Mouse (Mus musculus) T-helper 17 cell (primary cell): Measurements from ENCODE around the gene Gm5431.
"Not testable (repeated sequence)": the region's sequence is repeated elsewhere in the genome, so short reads cannot be mapped to it uniquely, and the experiment has no call there.

Source experiments
- in situ Hi-C, 2 experiments: fragments of 300-600 bp; cut with MboI, MseI; formaldehyde crosslinking; loops; 1 replicate in 1 of 2; 2 replicates in 1 of 2; pipeline ENCODE4 v1.15.1; 2025; ENCODE audit warnings: high pct_unique_total_duplicates in 2 of 2

The Gm5431 gene

DNA sequence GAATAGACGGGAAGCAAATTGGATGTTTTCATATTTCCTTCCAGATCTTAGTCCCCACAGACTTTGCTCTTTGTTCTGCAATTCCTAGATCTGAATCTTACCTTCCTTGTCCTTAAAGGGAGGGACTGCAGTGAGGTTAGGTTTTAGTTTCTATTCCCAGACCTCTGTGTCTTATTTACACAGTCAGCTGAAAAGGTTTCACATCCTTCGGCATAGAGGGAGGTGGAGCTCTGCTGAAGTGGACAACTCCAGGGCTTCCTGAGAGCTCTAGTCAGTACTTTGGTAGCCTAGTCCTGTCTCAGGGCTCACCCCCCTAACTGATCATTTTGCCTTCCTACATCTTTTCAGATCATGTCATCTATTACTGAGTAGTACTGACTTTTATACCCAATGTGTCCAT, at the start of gene Gm5431:
Gene Gm5431 (minus strand): TSS at position 194 of the 400 bp plus-strand sequence.
- in situ Hi-C loops, result loop anchor here in 1 of 2 experiments (5.0 kb wide), 1 partner anchor 75 kb away; the partner anchor contains the start of genes 9930111J21Rik1 and Olfr56

DNA sequence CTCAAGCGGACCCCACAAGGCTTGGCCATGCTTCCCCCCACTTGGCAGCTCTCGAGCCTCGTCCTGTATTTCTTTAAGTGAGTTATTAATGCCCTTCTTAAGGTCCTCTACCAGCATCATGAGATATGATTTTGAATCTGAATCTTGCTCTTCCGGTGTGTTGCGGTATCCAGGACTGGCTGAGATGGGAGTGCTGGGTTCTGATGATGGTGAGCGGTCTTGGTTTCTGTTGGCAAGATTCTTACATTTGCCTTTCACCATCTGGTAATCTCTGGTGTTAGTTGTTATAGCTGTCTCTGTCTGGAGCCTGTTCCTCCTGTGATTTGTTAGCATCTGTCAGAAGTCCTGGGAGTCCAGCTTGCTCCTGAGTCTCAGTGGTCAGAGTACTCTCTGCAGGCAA, 44.1 kb upstream of the Gm5431 start, which contains the start of gene Psme2b:
Gene Psme2b (minus strand): TSS at position 101 of the 400 bp plus-strand sequence.
- in situ Hi-C loops, result loop anchor here in 1 of 2 experiments (5.0 kb wide), 1 partner anchor 71 kb away; no protein-coding TSS in a partner anchor

DNA sequence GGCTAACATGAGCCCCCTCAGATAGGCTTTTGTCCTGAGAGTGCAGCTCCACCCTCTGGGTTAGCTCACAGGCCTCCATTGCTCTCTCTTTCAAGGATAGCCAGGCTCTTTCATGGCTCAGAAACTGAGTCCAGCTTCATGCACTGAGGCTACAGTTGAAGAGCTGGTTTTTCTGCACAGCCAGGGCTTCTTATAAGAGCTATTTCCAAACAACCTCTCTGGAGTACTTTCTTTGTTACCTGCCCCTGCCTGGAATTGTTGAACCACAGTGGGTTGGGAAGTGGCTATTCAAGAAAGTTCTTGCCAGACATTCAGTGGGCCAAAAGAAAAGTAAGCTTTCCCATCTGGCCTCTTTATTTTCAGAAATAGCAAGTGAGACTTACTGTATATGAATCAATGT, 37.3 kb upstream of the Gm5431 start:
- in situ Hi-C loops, result not testable (repeated sequence)

DNA sequence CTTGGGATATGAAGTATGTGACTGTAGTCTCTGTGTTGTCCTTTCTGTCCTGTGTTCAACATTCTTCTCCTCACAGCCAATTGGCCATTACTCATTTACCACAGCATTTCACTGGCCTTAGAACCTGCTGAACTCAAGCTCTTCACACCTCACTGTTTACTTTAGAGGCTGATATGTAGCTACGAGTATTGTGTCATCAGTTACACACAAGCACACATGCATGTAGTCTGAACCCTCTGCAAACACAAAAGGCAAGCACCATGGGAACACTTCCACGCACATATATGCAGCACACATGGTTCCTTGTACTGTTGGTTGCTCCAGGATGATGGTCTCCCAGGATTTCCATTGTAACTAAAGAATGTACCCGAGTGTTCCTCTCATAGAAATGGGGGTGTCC, 33.3 kb upstream of the Gm5431 start:
- in situ Hi-C loops, result not testable (repeated sequence)

DNA sequence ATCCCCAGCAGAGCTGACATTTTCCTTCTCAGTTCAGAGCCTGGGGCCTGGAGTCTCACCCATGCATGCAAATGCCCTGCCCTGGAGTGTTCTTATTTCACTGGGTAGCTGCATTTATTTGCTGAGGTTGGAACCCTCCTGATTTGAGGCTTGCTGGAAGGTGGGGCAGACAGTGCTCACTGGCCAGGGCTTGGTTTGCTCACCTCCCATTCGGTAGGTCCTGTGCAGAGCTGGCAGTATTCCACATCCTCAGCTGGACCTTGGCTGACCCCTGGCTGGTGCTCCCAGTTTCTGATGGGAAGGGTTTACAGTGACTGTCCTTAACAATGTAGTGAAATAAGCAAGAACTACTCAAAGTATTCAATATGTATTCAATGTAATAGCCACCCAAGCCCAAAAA, 31.9 kb upstream of the Gm5431 start:
- in situ Hi-C loops, result not testable (repeated sequence)

DNA sequence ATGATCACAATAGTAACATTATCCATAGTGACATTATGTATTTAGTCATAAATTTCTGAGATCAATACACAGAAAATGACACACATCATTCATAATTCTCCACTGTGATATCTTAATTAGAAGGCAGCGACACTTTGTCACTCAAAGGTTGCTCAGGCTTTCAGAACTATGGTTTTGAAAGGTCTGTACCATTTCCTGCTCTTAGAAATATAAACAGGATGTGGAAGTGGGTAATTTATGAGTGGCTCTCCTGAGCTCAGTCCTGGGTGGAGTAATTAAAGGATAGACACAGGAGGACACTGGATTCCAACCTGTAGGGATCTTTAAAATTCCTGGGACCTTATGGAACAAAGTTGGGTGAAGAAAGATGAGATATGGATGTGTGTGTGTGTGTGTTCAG, 31.4 kb upstream of the Gm5431 start:
- in situ Hi-C loops, result not testable (repeated sequence)

DNA sequence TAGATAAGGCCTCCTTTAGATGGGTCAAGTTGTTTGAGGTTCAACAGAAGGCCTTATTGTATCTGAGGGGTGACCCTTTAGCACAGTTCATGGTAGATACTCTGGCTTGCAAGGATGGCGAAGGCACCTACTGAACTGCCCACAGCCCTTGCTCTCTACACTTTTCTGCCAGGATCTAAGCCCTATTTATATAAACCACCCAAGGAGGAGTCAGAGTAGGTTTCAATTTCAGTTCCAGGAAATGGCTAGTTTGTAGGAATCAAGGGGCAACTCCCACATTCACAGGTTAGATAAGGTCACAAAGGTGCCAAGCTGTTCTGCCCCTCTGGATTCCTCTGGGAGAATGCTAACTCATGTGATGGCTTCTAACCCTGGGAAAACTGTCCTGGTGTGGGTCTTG, 26.1 kb upstream of the Gm5431 start:
- in situ Hi-C loops, result loop anchor here (10.0 kb wide), 2 partner anchors 87 to 107 kb away; no protein-coding TSS in a partner anchor

DNA sequence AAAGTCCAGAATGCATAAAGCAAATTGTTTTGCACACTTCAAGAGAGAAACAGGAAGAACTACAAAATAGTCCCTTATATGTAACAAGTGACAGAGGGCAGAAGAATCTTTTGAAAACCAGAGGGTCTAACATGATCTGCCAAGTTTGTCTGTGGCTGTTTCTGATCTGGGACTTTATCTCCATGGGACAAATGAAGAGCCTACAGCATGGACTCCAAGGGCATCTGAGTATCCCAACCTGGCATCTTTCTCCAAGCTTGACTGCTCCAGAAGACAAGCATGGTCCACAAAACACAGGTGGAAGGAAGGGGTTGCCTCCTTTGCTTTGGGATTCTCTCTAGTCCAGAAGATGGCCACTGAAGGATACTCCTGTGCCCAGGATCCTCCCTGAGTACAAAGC, 24.4 kb upstream of the Gm5431 start:
- in situ Hi-C loops, result loop anchor here (10.0 kb wide), 2 partner anchors 88 to 108 kb away; no protein-coding TSS in a partner anchor

DNA sequence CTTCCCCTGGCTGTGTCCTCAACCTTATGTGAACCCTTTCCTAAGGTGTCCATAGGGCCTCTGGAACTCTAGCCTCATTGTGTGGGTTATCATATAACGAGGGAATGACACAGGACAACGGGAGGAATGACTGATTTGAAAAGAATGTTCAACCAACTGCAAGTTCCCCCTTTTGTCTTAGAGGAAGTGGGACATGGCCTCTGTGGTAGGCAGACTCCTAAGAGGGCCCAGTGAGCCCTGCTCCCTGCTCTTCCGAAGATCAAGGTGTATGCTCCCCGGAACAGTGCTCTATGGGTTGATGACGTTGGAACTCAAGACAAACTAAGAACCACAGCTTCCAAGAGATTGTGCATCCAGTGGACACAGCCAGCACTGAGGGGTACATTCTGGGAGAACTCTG, 21.8 kb upstream of the Gm5431 start:
- in situ Hi-C loops, result loop anchor here (5.0 to 10.0 kb wide), 3 partner anchors 63 to 111 kb away; no protein-coding TSS in a partner anchor

DNA sequence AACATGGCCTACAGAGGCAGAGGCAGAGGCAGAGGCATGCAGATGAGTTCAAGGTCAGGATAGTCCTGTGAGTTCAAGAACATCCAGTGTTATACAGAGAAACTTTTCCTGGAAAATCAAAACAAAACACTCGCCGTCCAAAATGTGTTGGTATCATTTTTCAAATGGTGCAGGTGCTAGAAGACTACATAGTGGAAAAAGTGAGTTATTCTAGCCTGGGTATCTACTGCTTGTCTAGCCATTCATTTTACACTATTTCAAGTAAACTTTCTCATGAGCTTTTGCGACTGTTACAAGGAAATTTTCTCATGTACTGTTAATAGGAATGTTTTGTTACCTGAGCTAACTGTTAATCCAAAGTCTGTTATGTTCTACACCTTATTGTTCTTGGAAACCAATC, 16.4 kb upstream of the Gm5431 start:
- in situ Hi-C loops, result no loop called here

DNA sequence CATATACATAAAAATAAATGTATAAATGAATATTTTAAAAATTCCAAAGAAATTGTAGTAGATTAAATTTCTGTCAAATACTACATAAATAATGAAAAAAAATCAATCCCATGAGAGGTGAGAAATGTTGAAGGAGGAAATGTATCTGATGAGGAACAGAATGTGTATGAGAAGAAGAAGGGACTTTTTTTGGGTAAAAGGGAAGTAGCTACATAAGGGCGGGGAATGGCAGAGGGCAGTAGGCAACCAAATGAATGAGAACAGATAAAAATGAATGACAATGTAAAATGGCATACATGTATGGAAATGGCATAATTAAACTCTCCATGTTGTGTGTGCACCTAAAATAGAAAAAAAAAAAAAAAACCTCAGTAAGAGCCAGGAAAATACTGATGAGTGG, 11.6 kb upstream of the Gm5431 start:
- in situ Hi-C loops, result no loop called here

DNA sequence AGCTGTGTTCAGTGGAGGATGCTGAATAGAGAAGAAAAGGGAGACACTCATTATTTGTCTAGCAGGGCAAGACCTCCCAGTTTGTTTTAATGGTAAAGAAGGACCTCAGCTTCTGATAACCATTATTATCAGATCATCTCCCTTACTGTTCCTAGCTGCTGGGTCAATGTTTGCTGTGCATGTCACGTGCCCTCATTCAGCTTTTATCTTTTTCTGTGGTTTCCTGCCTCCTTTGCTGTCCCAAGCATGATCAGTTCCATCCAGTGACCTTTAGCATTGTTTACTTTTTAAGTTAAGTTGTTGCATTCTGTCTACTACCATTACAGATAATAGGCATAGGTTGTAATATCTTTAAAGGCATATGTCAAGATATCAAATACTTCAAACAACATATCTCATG, 6.4 kb upstream of the Gm5431 start:
- in situ Hi-C loops, result no loop called here

DNA sequence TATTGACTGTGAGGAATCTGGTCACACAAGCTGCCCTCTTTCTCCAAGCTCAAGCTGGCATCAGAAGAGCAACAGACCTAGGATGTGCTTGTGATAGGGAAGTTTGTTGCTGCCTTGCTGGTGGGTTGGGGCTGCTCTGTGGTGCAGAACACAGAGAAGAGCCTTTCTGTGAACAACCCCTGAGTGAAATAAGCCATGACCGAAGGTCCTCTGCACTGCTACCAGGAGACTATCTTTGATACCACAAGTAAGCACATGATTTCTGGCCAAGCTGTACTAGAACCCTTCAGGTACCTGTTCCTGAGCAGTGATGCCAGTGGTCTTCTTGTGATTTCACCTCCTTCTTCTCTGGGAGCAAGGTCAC, 465 bp downstream of the Gm5431 start:
- in situ Hi-C loops, result loop anchor here in 1 of 2 experiments (5.0 kb wide), 1 partner anchor 76 kb away; the partner anchor contains the start of genes 9930111J21Rik1 and Olfr56

DNA sequence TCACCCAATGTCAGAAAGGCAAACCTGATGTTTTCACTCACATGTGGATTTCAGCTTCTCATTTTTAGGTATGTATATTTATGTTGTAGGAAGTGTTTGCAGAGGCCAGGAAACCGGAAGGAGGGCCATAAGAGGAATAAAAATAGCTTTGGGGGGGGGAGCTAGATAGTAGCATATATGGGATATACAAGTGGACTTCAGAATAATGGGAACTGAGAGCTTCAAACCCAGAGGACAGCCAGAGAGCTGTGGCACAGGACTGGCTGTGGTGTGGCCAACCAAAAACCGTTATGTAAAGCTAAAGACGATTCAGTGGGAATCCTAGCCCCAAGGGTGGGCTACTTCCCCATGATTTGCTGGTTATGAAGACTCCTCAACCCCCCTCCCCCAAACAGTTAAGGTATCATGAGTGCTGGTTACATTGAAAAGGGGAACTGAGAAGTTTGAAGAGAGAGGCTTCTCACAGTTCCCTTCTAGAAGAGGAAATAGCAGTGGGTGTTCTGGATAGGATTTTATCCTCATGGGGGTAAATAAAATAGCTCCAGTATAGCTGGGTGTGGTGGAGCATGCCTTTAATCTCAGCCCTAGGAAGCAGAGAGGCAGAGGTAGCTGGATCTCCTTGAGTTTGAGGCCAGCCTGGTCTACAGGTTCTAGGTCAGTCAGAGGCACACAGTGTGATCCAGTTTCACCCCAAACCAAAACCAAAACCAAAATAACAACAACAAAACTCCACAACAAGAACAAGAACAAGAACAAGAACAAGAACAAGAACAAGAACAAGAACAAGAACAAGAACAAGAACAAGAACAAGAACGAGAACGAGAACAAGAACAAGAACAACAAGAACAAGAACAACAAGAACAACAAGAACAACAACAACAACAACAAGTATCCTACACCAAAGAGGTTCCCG, 1.1 kb downstream of the Gm5431 start:
- in situ Hi-C loops, result loop anchor here in 1 of 2 experiments (5.0 kb wide), 1 partner anchor 76 kb away; the partner anchor contains the start of genes 9930111J21Rik1 and Olfr56

DNA sequence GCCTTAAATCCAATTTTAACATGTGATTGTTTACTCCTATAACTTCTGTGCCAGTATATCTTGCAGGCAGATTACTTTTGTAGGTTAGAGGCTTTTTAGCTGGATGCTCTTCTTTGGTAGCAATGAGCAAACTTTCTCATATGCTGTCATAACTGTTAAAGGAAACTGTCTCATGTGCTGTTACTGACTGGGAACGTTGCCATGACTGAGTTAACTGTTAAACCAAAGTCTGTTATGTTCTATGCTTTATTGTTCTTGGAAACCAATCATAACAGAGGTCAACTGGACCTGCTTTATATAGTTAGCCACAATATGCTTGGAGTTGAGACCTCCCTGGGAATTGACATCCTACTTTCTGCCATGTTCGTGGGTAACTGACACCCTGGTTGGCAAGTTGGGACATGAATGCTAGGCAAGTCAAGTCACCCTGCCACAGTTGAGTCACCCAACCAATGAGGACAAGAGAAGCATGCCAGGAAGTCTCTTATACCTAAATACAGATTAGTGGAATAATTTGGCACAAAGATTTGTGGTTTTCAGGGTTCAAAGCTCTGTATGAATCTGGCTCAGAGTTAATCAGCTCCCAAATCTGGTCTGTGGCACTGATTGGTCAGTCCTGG, 3.1 kb downstream of the Gm5431 start:
- in situ Hi-C loops, result loop anchor here (5.0 to 10.0 kb wide), 3 partner anchors 136 to 484 kb away; no protein-coding TSS in a partner anchor

DNA sequence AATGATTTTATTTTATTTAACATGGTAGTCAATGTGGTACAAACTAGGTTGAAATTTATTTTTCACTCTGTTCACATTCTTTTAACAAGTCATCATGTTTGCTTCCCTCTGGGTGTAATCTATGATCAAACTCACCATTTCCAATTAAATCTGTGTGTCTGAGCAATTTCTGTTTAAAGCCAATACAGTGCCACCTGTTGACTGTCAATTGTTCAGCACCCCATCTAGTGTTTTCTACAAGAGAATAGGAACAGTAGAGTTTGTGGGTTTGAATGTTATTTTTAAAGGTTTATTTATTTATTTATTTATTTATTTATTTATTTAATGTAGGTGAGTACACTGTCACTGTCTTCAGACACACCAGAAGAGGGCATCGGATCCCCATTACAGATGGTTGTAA, 25.3 kb downstream of the Gm5431 start:
- in situ Hi-C loops, result loop anchor here in 1 of 2 experiments (10.0 kb wide), 1 partner anchor 98 kb away; the partner anchor contains the start of genes 9930111J21Rik1 and Olfr56

DNA sequence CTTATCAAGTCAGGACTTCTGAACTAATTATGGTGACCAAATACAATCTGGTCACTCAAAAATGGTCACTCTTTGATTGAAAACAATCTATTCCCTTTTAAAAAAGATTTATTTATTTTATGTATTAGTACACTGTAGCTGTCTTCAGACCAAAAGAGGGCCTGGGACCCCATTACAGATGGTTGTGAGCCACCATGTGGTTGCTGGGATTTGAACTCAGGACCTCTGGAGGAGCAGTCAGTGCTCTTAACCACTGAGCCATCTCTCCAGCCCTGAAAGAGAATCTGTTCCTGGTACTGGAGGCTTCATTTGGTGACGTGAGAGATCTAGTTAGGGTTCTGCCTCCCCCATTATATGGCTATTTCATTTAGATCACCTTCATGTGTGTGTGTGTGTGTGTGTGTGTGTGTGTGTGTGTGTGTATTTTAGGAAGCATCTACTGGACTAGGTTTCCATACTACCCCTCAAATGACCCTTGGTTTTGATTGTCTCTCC, 26.6 kb downstream of the Gm5431 start:
- in situ Hi-C loops, result loop anchor here in 1 of 2 experiments (10.0 kb wide), 1 partner anchor 99 kb away; the partner anchor contains the start of genes 9930111J21Rik1 and Olfr56

DNA sequence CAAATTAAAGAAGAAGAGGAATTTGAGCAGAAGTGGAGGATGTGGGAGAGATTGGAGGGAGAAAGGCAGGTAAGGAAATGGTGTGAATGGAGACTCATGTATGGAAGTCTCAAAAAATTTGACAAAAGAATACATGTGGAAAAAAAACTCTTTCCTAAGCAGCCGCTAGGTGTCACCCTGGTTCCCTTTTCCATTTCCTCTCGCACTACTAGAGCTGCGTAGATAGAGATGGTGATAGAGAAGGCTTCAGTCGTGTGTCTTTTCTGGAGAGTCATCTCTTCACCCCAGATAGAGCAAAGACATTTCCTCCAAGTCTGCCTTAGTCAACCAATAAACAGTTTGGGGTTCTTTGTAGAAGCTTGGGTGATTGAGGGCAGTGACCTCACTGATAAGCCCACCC, 27.5 kb downstream of the Gm5431 start:
- in situ Hi-C loops, result loop anchor here (5.0 to 10.0 kb wide), 5 partner anchors 100 to 398 kb away; partner anchors contain the start of genes 9930111J21Rik1 (in 1 of the 2) and Olfr56 (in 1 of the 2)

DNA sequence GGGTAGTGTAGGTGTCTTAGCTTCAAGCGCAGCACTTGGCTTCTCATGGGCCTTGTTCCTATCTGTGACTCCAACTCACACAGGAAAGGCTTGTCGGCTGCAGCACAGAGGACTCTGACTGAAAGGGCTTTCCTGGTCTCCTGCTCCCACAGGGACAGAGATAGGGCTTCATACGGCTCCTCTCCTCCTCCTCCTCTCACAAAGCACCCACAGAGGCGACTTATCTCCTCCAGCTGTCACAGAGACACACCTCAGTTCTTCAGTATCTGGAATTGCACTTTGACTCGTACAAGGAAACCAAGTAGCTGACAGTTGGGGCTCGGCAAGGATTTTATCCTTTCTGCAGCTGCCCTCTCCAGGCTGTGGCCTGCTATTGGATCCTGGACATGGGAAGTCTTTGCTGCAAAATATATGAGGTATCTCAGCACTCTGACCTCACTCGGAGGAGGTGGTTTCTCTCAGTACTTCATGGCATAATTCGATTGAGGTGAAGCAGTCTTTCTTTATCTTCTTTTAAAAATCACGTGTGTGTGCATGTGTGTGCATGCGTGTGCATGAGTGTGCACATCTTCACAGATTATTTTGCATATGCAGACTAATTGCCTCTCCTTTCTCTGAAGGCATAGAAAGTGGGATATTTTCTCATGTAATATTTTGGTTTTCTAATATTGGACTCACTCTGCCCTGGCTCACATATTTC, 28.3 kb downstream of the Gm5431 start:
- in situ Hi-C loops, result loop anchor here (5.0 to 10.0 kb wide), 5 partner anchors 101 to 399 kb away; partner anchors contain the start of genes 9930111J21Rik1 (in 1 of the 2) and Olfr56 (in 1 of the 2)

DNA sequence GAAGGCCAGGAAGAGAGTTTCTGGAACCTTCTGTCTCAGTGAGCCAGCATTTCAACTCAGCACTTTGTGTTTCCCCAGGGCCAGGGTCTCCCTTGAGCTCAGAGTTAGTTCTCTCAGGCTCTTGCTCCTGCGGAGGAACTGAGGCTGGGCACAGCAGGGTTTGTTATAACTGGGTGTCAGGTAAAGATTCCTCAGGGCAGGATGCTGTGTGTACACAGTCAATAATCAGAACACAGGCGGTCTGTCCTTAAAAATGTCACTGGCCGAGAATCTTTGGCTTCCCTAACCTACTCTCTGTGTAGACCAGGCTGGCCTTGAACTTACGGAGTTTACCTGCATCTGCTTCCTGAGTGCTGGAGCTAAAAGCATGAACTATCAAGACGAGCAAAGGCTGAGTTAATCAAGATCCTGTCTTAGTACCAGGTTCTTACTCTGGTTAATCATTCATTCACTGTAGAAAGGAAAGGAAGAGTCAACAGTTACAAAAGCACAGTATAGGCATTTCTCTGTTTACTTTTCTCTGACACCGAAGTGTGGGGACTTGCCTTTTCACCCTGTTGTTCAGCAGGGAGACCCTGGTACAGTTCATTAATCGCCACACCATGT, 29.2 kb downstream of the Gm5431 start:
- in situ Hi-C loops, result loop anchor here (5.0 to 10.0 kb wide), 5 partner anchors 102 to 400 kb away; partner anchors contain the start of genes 9930111J21Rik1 (in 1 of the 2) and Olfr56 (in 1 of the 2)
